Mouse (Mus musculus): ENCODE results near the gene Sdk2. TPM values are rescaled to one million over a fixed set of nuclear protein-coding genes. Genes with fewer than 3 reads are reported as not detected.

Sdk2 gene
- polyA plus RNA-seq, 1 experiment from 2014 or later, result 0.39 TPM

DNA sequence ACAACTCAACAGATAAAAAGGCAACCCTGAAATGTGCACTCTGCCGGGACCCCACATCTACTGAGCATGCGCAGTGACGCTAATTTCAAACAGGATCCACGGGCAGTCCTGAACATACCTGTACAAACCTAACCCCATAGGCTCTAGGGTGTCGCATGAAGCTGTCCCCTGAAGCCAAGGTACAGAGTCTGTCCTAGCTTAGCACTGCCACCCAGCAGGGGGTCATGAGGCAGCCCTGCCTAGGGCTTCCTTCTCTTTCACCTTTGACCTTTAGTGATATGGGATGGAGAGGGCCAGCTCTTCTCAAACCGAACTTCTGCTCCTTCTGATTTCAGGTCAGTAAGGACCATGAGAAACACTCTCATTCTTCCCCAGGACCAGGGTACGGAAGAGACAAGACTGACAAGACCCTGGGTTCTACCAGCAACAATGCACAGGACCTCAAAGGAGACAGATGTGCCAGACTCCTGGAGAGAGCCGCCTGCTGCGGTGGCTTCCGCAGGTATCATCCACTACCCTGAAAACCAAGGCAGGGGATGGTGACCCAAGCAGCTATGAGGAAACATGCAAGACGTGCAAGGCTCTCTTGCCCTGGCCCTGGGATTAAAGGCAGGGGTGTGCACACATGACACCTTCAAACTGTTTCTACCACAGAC lies 319.0 kb downstream of the Sdk2 start:
- Histone ChIP-seq H3K9ac (peak overlapping the region; percentile 90), H3K36me3 (peaks cover 32% of the 10 kb centered on the region), H3K27ac (peak overlapping the region; percentile 96), H3K27me3 (no peaks in the 10 kb centered on the region), H3K9me3 (replicated peaks) (peaks cover 9% of the 10 kb centered on the region), H3K4me2 (peak overlapping the region; percentile 98), H3K4me1 (replicated peaks) (peaks cover 66% of the 10 kb centered on the region), H3K4me3 (replicated peaks) (peak overlapping the region; percentile 81)
- ATAC-seq (ENCODE audit: low read depth) (no peak), DNase-seq (no peak)
- WGBS (ENCODE audit: insufficient replicate concordance), result 72% methylated on average over 11 of the region's 11 CpGs

DNA sequence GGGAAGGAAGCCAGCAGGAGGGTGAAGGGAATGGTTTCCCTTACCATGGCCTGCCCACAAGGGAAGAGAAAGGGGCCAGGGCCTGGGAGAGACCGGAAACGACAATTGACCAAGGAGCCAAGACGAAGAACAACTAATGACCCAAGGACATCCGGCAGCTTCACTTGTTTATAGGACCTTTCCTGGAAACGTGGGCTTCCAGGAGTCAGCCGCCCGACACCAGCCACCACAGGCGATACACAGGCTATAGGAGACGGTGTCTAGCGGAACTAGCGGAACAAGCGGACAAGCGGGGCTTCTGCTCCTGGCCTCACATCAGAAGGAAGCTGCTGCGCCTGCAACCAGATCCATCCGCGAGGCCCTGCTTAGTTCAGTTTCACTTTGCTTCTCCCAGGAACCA lies 319.8 kb downstream of the Sdk2 start:
- peaks cover 40% of the 10 kb centered on the region for H3K36me3 ChIP-seq
- peaks cover 59% of the 10 kb centered on the region for H3K4me1 ChIP-seq (replicated peaks)
- peaks cover 10% of the 10 kb centered on the region for H3K9me3 ChIP-seq (replicated peaks)
- 26% methylated on average over 16 of the region's 16 CpGs for WGBS (ENCODE audit: insufficient replicate concordance)
- H3K4me2 ChIP-seq, result peak overlapping the region; percentile 98
- H3K4me3 ChIP-seq (replicated peaks), result peak overlapping the region; percentile 81
- H3K27me3 ChIP-seq, result no peaks in the 10 kb centered on the region
- DNase-seq (no peak), ATAC-seq (ENCODE audit: low read depth) (no peak)
- H3K9ac ChIP-seq, result peak overlapping the region; percentile 90
- peak overlapping the region; percentile 96 for H3K27ac ChIP-seq

DNA sequence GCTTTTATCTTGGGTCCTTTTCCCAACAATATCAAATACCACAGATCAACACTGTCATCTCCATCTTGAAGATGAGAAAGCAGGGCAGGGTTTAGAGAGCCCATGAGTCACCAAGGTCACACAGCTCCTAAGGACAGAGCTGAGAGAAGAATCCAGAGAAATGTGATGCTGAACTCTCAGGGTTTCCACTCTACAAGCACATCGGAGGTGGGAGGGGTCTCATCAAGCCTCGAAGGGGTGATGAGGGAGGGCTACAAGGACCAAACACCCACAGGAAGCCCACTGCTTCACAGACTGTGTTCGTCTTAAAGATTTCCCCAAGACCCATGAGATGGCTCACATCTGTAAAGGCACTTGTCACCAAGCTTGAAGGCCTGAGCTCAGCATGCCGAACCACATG lies 320.9 kb downstream of the Sdk2 start:
- no peaks in the 10 kb centered on the region for H3K27me3 ChIP-seq
- DNase-seq, result no peak
- H3K36me3 ChIP-seq, result peaks cover 47% of the 10 kb centered on the region
- H3K9ac ChIP-seq, result 0 out of 2 replicates have a peak overlapping the region, but pooled peaks have one; percentile 1
- no peak overlapping the region for H3K4me3 ChIP-seq (replicated peaks)
- no peak overlapping the region for H3K27ac ChIP-seq
- WGBS (ENCODE audit: insufficient replicate concordance), result 61% methylated on average over 4 of the region's 4 CpGs
- peaks cover 58% of the 10 kb centered on the region for H3K4me1 ChIP-seq (replicated peaks)
- ATAC-seq (ENCODE audit: low read depth), result no peak
- peaks cover 10% of the 10 kb centered on the region for H3K9me3 ChIP-seq (replicated peaks)
- H3K4me2 ChIP-seq, result no peak overlapping the region

DNA sequence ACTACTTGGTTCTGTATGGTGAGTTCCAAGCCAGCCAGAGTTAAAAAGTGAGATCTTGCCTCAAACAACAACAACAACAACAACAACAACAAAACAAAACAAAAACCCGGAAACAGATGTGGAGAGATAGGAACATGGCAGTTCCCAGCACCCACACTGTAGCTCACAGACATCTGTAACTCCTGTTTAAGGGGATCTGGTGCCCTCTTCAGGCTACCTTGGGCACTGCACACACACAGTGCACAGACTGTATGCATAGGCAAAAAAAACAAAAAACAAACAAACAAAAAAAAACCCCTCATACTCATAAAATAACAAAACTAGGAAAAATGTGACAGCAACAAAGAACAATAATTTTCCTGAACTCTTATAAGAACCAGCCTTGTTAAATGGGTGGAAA lies 323.8 kb downstream of the Sdk2 start:
- peaks cover 62% of the 10 kb centered on the region for H3K36me3 ChIP-seq
- no peak for DNase-seq
- no peak overlapping the region for H3K27ac ChIP-seq
- H3K4me1 ChIP-seq (replicated peaks), result peaks cover 59% of the 10 kb centered on the region
- H3K4me2 ChIP-seq, result no peak overlapping the region
- 82% methylated on average over 1 of the region's 1 CpGs for WGBS (ENCODE audit: insufficient replicate concordance)
- H3K9me3 ChIP-seq (replicated peaks), result peaks cover 10% of the 10 kb centered on the region
- no peak overlapping the region for H3K9ac ChIP-seq
- H3K27me3 ChIP-seq, result no peaks in the 10 kb centered on the region
- no peak for ATAC-seq (ENCODE audit: low read depth)
- H3K4me3 ChIP-seq (replicated peaks), result no peak overlapping the region

- no peak overlapping the region for H3K4me2 ChIP-seq
- peaks cover 51% of the 10 kb centered on the region for H3K36me3 ChIP-seq
- ATAC-seq (ENCODE audit: low read depth) (no peak), DNase-seq (no peak)
- WGBS (ENCODE audit: insufficient replicate concordance), result 72% methylated on average over 7 of the region's 7 CpGs
- no peak overlapping the region; the same call in 1 of the 2 replicates for H3K9ac ChIP-seq
- H3K4me1 ChIP-seq (replicated peaks), result peaks cover 59% of the 10 kb centered on the region
- no peaks in the 10 kb centered on the region for H3K27me3 ChIP-seq
- no peak overlapping the region for H3K4me3 ChIP-seq (replicated peaks)
- H3K27ac ChIP-seq, result no peak overlapping the region
- peaks cover 10% of the 10 kb centered on the region for H3K9me3 ChIP-seq (replicated peaks)
Measured at GRCm38 (mm10) chr11:113740100-113740499, 326.7 kb downstream of the Sdk2 start.

- H3K4me2 ChIP-seq, result no peak overlapping the region
- ATAC-seq (ENCODE audit: low read depth) (no peak), DNase-seq (no peak)
- H3K36me3 ChIP-seq, result peaks cover 47% of the 10 kb centered on the region
- no peak overlapping the region for H3K9ac ChIP-seq
- 74% methylated on average over 8 of the region's 8 CpGs for WGBS (ENCODE audit: insufficient replicate concordance)
- peaks cover 67% of the 10 kb centered on the region for H3K4me1 ChIP-seq (replicated peaks)
- peaks cover 10% of the 10 kb centered on the region for H3K9me3 ChIP-seq (replicated peaks)
- H3K27me3 ChIP-seq, result no peaks in the 10 kb centered on the region
- H3K4me3 ChIP-seq (replicated peaks), result no peak overlapping the region
- H3K27ac ChIP-seq, result no peak overlapping the region
Measured at GRCm38 (mm10) chr11:113739213-113739612, 327.6 kb downstream of the Sdk2 start.

DNA sequence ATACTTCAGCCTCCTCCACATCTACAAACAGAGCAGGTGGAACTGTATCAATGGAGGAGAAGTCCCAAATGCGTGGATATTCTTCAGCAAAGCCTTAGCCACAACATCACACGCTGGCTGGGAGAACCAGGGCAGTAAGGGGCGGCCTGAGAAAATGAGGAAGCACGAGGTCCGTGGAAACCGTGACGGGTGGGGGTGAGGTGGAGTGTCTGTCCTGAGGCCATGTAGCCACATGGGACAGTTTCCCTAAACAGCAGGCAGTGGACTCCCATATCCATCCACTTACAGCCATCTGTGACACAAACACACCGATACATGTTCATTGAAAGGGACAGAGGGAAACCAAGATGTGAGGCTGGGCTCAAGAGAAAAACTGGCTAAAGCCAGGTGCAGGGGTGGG lies 328.9 kb downstream of the Sdk2 start:
- ATAC-seq (ENCODE audit: low read depth) (no peak), DNase-seq (no peak)
- Histone ChIP-seq H3K9ac (no peak overlapping the region), H3K4me3 (replicated peaks) (no peak overlapping the region), H3K9me3 (replicated peaks) (peaks cover 2% of the 10 kb centered on the region), H3K4me2 (no peak overlapping the region), H3K36me3 (peaks cover 36% of the 10 kb centered on the region), H3K27me3 (no peaks in the 10 kb centered on the region), H3K4me1 (replicated peaks) (peaks cover 80% of the 10 kb centered on the region), H3K27ac (no peak overlapping the region)
- 56% methylated on average over 8 of the region's 8 CpGs for WGBS (ENCODE audit: insufficient replicate concordance)

GRCm38 (mm10) chr11:113737553-113737854 lies 329.3 kb downstream of the Sdk2 start:
- Histone ChIP-seq H3K4me3 (replicated peaks) (no peak overlapping the region), H3K4me1 (replicated peaks) (peaks cover 84% of the 10 kb centered on the region), H3K9me3 (replicated peaks) (no peaks in the 10 kb centered on the region), H3K27me3 (no peaks in the 10 kb centered on the region), H3K36me3 (peaks cover 32% of the 10 kb centered on the region), H3K4me2 (no peak overlapping the region), H3K9ac (no peak overlapping the region), H3K27ac (no peak overlapping the region)
- whole genome bisulfite sequencing (ENCODE audit: insufficient replicate concordance), result 73% methylated on average over 3 of the region's 3 CpGs
- DNase-seq, result no peak
- no peak for ATAC-seq (ENCODE audit: low read depth)

DNA sequence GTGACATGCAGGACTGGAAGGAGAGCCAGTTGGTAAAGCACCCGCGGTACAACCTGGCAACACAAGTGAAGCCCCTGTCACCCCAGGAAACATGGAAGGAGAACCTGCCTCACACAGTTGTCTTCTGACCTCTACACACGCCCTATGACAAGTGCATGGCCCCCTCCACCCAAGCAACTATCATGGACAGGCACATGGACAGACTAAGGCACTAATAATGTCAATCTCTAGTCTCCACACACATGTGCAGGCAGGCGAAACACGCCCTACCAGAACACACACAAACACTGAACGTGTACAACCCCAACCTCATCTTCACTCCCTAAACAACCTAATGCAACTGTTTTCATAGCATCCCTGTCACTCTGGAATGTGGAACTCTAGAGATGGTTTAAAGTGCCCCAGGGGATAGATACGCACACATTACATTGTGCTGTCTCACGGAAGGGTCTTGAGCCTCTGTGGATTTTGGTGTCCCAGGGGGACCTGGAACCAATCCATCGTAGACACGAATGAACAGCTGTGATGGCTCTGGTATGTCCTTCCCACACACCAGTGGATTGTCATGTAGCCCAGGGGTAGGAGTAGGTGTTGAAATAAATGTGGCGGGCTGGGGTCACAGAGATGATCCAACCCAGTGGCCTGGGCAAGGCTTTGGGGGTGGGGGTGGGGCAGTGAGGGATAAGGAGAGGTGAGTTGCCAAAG lies 329.8 kb downstream of the Sdk2 start:
- Histone ChIP-seq H3K27me3 (no peaks in the 10 kb centered on the region), H3K9me3 (replicated peaks) (no peaks in the 10 kb centered on the region), H3K27ac (no peak overlapping the region; the same call in 1 of the 2 replicates), H3K4me2 (0 out of 2 replicates have a peak overlapping the region, but pooled peaks have one; percentile 15), H3K4me3 (replicated peaks) (no peak overlapping the region), H3K4me1 (replicated peaks) (peaks cover 89% of the 10 kb centered on the region), H3K36me3 (peaks cover 27% of the 10 kb centered on the region), H3K9ac (no peak overlapping the region)
- 80% methylated on average over 11 of the region's 11 CpGs for WGBS (ENCODE audit: insufficient replicate concordance)
- ATAC-seq (ENCODE audit: low read depth), result peak; percentile 64
- DNase-seq, result no peak

- Histone ChIP-seq H3K9ac (0 out of 2 replicates have a peak overlapping the region, but pooled peaks have one; percentile 17), H3K36me3 (peaks cover 15% of the 10 kb centered on the region; the same call in 1 of the 2 replicates), H3K4me1 (replicated peaks) (peaks cover 96% of the 10 kb centered on the region), H3K4me3 (replicated peaks) (no peak overlapping the region), H3K4me2 (no peak overlapping the region), H3K27ac (peak overlapping the region; percentile 72; the same call in 1 of the 2 replicates), H3K27me3 (no peaks in the 10 kb centered on the region), H3K9me3 (replicated peaks) (no peaks in the 10 kb centered on the region)
- ATAC-seq (ENCODE audit: low read depth) (no peak), DNase-seq (no peak)
- WGBS (ENCODE audit: insufficient replicate concordance), result 78% methylated on average over 6 of the region's 6 CpGs
Measured at GRCm38 (mm10) chr11:113735151-113735550, 331.7 kb downstream of the Sdk2 start.

- H3K4me1 ChIP-seq (replicated peaks), result peaks cover 85% of the 10 kb centered on the region
- H3K36me3 ChIP-seq, result peaks cover 15% of the 10 kb centered on the region
- 57% methylated on average over 6 of the region's 6 CpGs for WGBS (ENCODE audit: insufficient replicate concordance)
- DNase-seq (no peak), ATAC-seq (ENCODE audit: low read depth) (peak; percentile 35)
- H3K4me2 ChIP-seq, result peak overlapping the region; percentile 15; the same call in 1 of the 2 replicates
- no peaks in the 10 kb centered on the region for H3K27me3 ChIP-seq
- H3K9ac ChIP-seq, result no peak overlapping the region
- H3K27ac ChIP-seq, result peak overlapping the region; percentile 72
- no peaks in the 10 kb centered on the region for H3K9me3 ChIP-seq (replicated peaks)
- H3K4me3 ChIP-seq (replicated peaks), result no peak overlapping the region
Measured at GRCm38 (mm10) chr11:113733631-113734364, 333.0 kb downstream of the Sdk2 start.
